Mouse (Mus musculus): ENCODE measurements around the gene Fkbp10. TPM values are rescaled to one million over a fixed set of nuclear protein-coding genes. Genes with fewer than 3 reads are reported as not detected.

Gene Fkbp10
- total RNA-seq, 2 experiments from 2014 or later, result not detected

- ATAC-seq (replicated peaks; ENCODE audit: low FRiP score, low TSS enrichment, poor library complexity, severe bottlenecking), result peak; percentile 76
Observed at GRCm38 (mm10) chr11:100408076-100408834, 7.2 kb upstream of the Fkbp10 start.

DNA sequence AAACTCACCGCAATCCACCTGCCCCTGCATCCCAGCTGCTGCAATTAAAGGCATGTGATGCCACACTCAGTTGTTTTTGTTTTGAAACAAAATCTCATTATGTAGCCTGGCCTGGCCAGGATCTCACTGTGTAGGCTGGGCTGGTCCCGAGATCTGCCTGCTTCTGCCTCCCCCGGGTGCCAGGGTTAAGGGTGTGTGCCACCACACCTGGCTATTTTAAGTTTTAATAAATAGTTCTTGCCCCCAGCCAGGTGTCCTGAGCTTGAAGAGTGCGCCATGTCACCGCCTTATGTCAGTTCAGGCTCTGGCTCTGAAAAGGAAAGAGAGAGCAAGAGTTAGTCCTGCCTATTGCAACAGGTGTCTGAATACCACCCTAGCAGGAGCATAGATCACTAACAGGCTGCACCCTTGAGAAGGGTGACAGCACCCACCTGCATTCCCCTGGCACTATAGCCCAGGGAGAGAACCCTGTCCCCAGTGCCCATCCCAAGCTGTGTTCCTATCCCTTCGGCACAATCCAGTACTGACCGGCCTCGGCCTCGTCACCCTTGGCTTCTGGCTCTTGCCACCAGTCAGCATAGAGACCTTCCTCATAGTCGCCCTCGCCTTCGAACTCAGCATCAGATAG is 6.5 kb upstream of the Fkbp10 start:
- no peak for ATAC-seq (replicated peaks; ENCODE audit: low FRiP score, low TSS enrichment, poor library complexity, severe bottlenecking)

DNA sequence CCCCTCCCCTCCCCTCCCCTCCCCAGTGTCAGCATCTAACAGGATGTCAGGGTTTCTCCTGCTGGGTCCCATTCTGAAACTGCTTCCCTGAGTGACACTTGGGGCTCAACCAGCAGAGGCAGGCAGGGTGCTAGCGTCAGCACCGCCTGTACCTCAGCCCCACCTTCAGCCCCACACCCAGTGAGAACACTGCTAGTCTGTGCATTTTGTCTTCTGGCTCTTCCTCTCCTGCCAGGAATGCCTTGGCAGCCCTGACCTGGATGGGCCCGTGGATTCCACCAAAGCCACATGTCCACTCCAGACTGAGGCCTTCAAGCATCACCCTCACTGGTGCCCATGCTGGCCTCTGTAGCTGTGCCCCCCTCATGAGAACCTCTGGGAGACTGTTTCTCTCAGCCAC is 5.8 kb upstream of the Fkbp10 start:
- ATAC-seq (replicated peaks; ENCODE audit: low FRiP score, low TSS enrichment, poor library complexity, severe bottlenecking), result no peak

DNA sequence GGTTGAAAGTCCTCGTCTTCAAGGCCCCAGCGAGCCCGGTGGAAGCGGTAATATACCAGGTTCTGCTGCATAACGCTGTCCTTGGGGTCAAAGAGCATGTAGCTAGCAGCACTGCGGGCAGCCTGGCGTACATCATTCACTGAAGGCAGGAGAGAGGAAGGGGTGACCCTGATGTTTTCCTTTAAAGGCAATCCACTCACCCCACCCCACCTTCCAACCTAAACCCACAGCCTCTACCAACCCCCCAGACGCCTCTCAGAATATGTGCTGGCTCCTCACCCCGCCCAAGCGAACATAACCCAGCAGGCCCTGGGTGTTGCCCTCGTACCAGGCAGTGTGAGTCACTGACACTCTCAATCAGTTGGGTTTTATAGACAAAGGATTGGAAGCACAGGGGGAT is 3.8 kb upstream of the Fkbp10 start:
- ATAC-seq (replicated peaks; ENCODE audit: low FRiP score, low TSS enrichment, poor library complexity, severe bottlenecking), result no peak

GRCm38 (mm10) chr11:100413541-100413940 is 2.0 kb upstream of the Fkbp10 start:
- no peak for ATAC-seq (replicated peaks; ENCODE audit: low FRiP score, low TSS enrichment, poor library complexity, severe bottlenecking)

- ATAC-seq (replicated peaks; ENCODE audit: low FRiP score, low TSS enrichment, poor library complexity, severe bottlenecking), result peak; percentile 41
Observed at GRCm38 (mm10) chr11:100414021-100414913, 1.2 kb upstream of the Fkbp10 start, which contains the start of gene P3h4. Gene P3h4, minus strand, starts transcription at chr11:100414836.

GRCm38 (mm10) chr11:100421537-100421936 is 6.0 kb downstream of the Fkbp10 start:
- no peak for ATAC-seq (replicated peaks; ENCODE audit: low FRiP score, low TSS enrichment, poor library complexity, severe bottlenecking)

DNA sequence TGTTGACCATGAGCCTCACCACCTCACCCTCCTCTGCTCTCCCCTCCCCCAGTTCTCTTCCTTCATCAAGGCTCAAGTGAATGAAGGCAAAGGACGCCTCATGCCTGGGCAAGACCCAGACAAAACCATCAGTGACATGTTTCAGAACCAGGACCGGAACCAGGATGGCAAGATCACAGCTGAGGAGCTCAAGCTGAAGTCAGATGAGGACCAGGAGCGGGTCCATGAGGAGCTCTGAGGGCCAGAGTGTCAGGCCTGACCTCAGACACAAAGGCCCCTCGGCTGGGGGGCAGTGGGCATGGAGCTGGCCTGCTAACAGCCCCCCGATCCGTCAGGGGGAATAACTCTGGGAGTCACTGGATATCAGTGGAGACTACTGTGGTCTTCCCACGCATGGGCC is 8.3 kb downstream of the Fkbp10 start:
- ATAC-seq (replicated peaks; ENCODE audit: low FRiP score, low TSS enrichment, poor library complexity, severe bottlenecking), result no peak

DNA sequence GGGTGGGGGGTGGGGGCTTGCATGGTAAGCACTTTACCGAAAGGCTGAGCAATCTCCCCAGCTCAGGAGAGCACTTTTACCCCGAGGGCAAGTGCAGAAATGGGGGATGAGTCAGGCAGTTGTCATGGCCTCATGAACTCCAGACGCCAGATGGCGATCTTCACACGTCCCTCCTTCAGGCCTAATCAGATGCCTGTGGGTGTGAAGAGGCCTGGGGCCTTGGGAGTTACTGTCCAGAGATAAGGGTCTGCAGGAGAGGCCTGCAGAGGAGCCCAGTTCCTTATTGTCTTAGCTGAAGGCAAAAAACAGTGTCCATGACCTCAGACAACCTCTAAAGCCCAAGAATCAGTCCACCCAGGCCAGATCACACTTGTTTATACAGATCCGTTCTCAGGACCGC is 10.4 kb downstream of the Fkbp10 start:
- ATAC-seq (replicated peaks; ENCODE audit: low FRiP score, low TSS enrichment, poor library complexity, severe bottlenecking), result peak; percentile 87

GRCm38 (mm10) chr11:100426820-100427219 is 11.3 kb downstream of the Fkbp10 start:
- no peak for ATAC-seq (replicated peaks; ENCODE audit: low FRiP score, low TSS enrichment, poor library complexity, severe bottlenecking)

GRCm38 (mm10) chr11:100428612-100429199 is 13.2 kb downstream of the Fkbp10 start:
- ATAC-seq (replicated peaks; ENCODE audit: low FRiP score, low TSS enrichment, poor library complexity, severe bottlenecking), result no peak

GRCm38 (mm10) chr11:100430052-100430451 is 14.6 kb downstream of the Fkbp10 start:
- ATAC-seq (replicated peaks; ENCODE audit: low FRiP score, low TSS enrichment, poor library complexity, severe bottlenecking), result no peak

GRCm38 (mm10) chr11:100432002-100432401 is 16.5 kb downstream of the Fkbp10 start:
- no peak for ATAC-seq (replicated peaks; ENCODE audit: low FRiP score, low TSS enrichment, poor library complexity, severe bottlenecking)

DNA sequence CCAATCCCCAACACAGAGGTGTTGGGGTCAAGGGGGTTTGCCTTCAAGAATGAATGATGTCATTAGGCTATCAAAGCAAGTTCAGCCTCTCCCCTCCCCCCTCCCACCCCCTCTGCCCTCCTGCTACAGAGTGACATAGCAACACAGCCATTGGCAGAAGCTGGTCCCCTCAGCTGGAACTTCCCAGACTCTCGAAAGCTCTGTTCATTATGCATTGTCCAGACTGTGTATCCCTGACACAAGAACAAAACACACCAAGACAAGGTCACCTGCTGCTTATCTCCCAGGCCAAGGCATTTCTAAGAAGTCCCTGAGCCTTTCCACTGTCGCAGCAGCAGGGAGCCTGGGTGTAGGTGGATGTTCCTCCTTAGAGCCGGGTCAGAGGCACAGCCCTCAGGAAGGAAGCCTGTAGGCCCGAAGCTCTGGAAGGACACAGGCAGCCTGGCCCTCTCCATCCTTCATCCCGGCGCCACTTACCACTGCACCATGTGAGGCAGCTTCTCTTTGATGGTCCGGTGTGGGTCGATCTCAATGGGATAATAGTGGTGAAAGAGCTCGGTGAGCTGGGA is 20.3 kb downstream of the Fkbp10 start:
- ATAC-seq (replicated peaks; ENCODE audit: low FRiP score, low TSS enrichment, poor library complexity, severe bottlenecking), result no peak

- no peak for ATAC-seq (replicated peaks; ENCODE audit: low FRiP score, low TSS enrichment, poor library complexity, severe bottlenecking)
Observed at GRCm38 (mm10) chr11:100437901-100438300, 22.4 kb downstream of the Fkbp10 start.

GRCm38 (mm10) chr11:100440691-100441522 is 25.4 kb downstream of the Fkbp10 start:
- ATAC-seq (replicated peaks; ENCODE audit: low FRiP score, low TSS enrichment, poor library complexity, severe bottlenecking), result peak; percentile 94

DNA sequence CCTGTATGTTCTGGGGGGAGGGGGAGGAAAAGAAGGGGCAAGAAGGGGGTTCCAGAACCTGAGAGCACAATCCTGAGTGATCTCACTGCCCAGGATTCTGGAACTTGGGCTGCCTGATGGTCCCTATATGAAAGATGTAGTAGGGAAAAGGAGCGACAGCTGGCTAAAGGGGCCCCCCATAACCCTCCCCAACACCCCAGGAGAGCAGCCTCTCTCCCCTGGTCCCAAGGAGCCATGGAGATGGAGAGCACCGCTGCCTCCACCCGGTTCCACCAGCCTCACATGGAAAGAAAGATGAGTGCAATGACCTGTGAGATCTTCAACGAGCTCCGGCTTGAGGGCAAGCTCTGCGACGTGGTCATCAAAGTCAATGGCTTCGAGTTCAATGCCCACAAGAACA is 26.3 kb downstream of the Fkbp10 start, which contains the start of the genes Nt5c3b and Klhl10:
TSS of gene Nt5c3b (minus strand) at position 12 of the 400 bp plus-strand sequence.
TSS of gene Klhl10 (plus strand) at position 121 of the 400 bp plus-strand sequence.
- no peak for ATAC-seq (replicated peaks; ENCODE audit: low FRiP score, low TSS enrichment, poor library complexity, severe bottlenecking)

DNA sequence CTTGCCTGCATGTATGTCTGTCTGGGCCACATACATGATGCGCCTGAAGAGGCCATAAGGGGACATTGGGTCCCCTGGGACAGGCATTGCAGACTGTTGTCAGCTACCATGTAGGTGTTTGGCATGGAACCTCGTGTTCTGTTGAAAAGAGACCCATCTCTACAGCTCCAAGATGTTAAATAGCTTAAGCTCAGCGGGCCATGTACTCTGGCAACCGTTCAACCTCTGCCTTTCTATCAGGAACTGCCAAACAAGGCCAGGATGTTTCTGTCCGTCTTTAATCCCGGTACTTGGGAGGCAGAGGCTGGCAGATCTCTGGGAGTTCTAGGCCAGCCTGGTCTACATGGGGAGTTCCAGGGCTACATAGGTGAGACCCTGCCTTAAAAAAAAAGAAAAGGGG is 27.1 kb downstream of the Fkbp10 start:
- ATAC-seq (replicated peaks; ENCODE audit: low FRiP score, low TSS enrichment, poor library complexity, severe bottlenecking), result no peak

All from megakaryocyte-erythroid progenitor cell, adult 5-6 weeks (primary cell).